23 mouse cellular contexts compared by ENCODE assay signal in the genomic region with DNA sequence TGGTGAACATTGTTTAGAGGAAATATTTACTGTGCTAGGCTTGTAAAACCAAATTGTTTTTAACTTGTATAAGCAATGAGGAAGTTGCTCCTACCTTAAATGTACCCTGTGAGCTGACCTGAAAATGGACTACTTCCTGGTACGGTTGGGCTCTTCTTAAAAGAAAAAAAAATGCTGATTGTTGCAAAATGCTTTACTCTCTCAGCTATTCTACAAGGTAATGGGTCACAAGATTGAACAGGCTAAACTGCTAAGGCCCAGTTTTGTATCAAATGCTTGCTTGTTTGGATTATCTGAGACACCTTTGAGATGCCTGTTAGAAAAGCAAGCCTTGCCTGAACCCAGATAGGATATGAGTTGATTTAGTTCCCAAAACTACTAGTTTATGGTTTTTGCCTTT. TPM values are rescaled to one million over a fixed set of nuclear protein-coding genes. Genes with fewer than 3 reads are reported as not detected.
"Had no signal": no experiment of that assay in that cellular context is flagged by ENCODE, and none has a peak within 500 bp of the region (broad histone marks: within the 10 kb centered on the region; RNA-seq: fewer than 3 reads in every experiment).

No protein-coding gene starts in this region.

- H3K9me3 ChIP-seq: lung, embryonic 15.5 days; midbrain, embryonic 13.5 days; midbrain, embryonic 15.5 days; neural tube, embryonic 12.5 days; stomach, embryonic 15.5 days had no signal

- ATAC-seq: lung, postnatal 0 days; midbrain, embryonic 13.5 days; midbrain, embryonic 15.5 days had no signal

- H3K4me3 ChIP-seq: lung, embryonic 15.5 days; megakaryocyte, embryonic 14.5 days; midbrain, embryonic 13.5 days; midbrain, embryonic 15.5 days; neural tube, embryonic 12.5 days; stomach, embryonic 15.5 days had no signal

- DNase-seq: lung, adult 2 months; lung, postnatal 14 days; lung, postnatal 36 days; right cerebral cortex, postnatal 14 days; thymus, adult 2 months; thymus, postnatal 14 days; thymus, postnatal 36 days had no signal

- H3K9ac ChIP-seq: lung, embryonic 15.5 days; midbrain, embryonic 13.5 days; midbrain, embryonic 15.5 days; neural tube, embryonic 12.5 days; stomach, embryonic 15.5 days had no signal

- H3K4me1 ChIP-seq: megakaryocyte, embryonic 14.5 days; midbrain, embryonic 13.5 days; midbrain, embryonic 15.5 days; neural tube, embryonic 12.5 days; stomach, embryonic 15.5 days had no signal

- H3K4me2 ChIP-seq: lung, embryonic 15.5 days; midbrain, embryonic 11.5 days; midbrain, embryonic 13.5 days; midbrain, embryonic 15.5 days; neural tube, embryonic 12.5 days; stomach, embryonic 15.5 days had no signal

- H3K27me3 ChIP-seq: lung, embryonic 15.5 days; midbrain, embryonic 13.5 days; midbrain, embryonic 15.5 days; neural tube, embryonic 12.5 days; stomach, embryonic 15.5 days had no signal

- H3K27ac ChIP-seq: lung, embryonic 15.5 days; macrophage; midbrain, embryonic 13.5 days; midbrain, embryonic 15.5 days; neural tube, embryonic 12.5 days; stomach, embryonic 15.5 days; stomach, postnatal 0 days had no signal

- H3K36me3 ChIP-seq: lung, embryonic 15.5 days; midbrain, embryonic 13.5 days; midbrain, embryonic 15.5 days; neural tube, embryonic 12.5 days; stomach, embryonic 15.5 days had no signal

RNA-seq across cellular contexts. Expression of a gene that starts 1.3 kb away (rescaled TPM):
- total RNA-seq: megakaryocyte progenitor cell, adult 5-6 weeks; midbrain, postnatal 0 days; monocyte, adult 5-6 weeks; neutrophil, adult 5-6 weeks had no signal
- polyA plus RNA-seq: lung, adult 2 months; macrophage; midbrain, embryonic 11.5 days; midbrain, embryonic 13.5 days; midbrain, embryonic 15.5 days; midbrain, postnatal 0 days; neural tube, embryonic 12.5 days; neural tube, embryonic 14.5 days; spleen, adult 2 months; stomach, embryonic 15.5 days; stomach, postnatal 0 days; thymus, adult 2 months had no signal
